Mouse (Mus musculus) frontal cortex, postnatal 25 days (tissue): ENCODE results near the gene Efcab10.

Experiments used
- DNase-seq, 2 experiments: peaks; one replicate each; pipeline ENCODE4 v3.0.0; 2022; ENCODE audit warnings: low spot score in 2 of 2

Gene Efcab10

DNA sequence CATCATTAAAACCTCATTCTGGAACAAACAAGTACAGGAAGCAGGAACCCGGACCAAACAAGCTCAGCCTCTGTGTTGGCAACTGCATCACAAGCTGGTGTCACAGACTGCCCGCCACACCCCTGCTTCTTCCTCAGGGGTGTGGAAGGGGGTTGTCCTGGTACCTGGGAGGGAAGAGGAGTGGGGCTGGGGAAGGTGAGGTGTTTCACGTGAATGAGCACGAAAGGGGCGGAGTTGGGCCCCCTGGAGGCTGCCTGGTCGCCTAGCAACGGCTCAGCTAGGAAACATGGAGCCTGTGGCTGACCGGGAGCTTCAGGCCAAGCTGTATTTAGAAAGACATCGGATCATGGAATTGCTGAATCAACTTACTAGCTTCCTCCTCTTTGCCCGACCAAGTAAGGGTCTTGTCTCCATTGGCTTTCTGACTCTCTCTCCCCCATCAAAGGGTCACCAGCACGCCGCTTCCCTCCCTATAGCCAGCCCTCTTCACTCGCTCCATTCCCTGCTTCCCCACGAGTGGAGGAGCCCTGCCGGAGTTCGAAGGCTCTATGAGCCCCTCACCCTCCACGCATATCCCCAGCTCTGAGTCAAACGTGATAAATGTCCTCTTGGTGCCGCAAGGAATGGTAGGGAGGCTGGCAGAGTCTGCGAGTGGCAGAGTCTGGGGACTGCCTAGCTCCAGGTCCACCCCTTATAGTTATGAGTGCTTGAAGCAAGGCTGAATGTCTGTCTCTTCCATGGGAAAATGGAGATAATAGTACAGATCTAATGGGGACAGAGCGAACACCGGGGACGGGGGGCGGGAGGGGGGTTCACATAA lies at the start of gene Efcab10:
Efcab10 (plus strand) TSS at position 51 of the 820 bp plus-strand sequence.
- DNase-seq = peak; percentile 20 to 31

DNA sequence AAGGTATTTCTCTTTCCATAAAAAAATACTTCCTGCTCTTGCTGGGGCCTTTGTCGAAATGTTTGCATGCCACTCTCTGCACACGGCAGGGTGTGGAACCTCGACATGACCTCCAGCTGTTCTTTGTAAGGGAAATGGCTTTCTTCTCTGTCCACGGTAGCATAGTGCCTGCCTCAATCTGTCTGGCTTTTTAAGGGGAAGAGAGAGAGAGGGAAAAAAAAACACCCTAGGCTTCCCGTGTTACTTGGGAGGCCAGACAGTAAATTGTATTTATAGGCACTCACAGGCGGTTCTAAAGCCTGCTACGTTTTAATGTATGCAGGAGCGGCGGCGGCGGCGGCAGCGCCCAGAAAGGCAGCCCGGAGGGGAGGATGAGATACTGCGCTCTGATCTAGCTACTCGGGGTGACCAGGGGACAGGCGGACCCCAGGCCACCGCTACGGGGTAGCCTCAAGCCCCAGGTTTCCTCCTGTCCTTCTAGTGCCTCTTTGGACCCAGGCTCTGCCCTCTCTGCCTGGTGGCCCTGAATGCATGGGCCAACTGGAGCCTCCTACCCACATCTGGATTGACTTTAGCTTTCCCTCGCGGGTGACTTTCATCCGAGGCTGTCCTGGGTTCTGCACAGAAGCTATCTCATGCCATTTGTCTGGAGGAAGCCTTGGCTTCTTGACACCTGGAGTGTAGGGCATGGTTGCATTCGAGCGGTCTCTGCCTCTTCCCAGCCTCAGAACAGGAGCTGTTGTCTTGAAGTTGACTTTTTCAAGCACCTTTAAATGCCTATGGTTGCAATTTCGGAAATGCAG lies 49.5 kb upstream of the Efcab10 start:
- peak in 1 of 2 experiments; percentile 34 for DNase-seq

DNA sequence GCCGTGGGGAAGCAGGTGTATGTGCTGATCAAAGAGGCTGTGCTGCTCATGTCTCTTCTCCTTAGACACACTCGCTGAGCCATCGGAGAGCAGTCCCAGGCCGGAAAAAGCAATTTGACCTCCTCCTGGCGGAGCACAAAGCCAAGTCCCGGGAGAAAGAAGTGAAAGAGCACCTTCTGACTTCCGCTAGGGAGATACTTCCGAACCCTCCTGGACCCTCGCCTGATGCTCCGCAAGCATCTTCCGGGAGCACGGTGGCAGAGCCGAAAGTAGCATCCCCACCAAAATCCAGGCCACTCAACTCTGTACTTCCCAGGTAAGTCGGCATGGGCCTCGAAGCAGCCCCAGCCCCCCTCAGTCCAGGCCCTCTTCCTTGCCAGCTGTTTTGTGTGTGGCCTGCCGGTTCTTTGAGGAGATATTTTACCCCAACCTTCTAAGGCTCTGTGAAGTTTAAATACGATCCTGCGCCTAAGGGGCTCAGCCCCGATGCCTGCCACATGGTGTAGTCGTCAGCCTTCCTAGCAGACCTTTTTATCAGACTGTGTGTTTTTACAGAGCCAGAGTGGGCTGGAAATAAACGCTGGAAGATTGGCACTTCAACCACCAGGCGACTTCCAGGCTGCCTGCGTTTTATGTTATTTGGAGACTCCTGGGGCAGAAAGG lies 48.8 kb upstream of the Efcab10 start:
- DNase-seq = no peak

GRCm38 (mm10) chr12:33352671-33353070 lies 42.0 kb upstream of the Efcab10 start:
- DNase-seq = no peak

GRCm38 (mm10) chr12:33358345-33358744 lies 36.3 kb upstream of the Efcab10 start:
- no peak for DNase-seq

DNA sequence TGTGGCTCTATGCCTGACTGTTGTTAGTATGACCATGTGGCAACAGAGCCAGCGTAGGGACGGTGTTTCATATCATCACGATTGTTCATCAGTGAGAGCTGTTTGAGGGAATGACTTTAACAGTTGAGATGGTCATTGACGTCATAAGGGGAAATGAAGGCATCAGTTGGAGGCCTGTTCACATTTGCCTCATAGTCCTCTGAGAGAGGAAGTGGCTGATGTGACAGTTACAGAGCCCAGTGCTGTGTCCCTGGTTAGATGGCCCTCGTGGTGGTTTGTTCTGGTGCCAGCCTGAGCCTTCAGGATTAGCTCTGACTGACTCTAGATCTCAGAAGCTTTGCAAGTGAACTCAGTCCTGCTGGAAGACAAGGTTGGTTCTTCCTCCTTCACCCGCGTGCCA lies 35.4 kb upstream of the Efcab10 start:
- no peak for DNase-seq

GRCm38 (mm10) chr12:33359878-33360482 lies 34.7 kb upstream of the Efcab10 start:
- no peak for DNase-seq

GRCm38 (mm10) chr12:33360729-33361128 lies 33.9 kb upstream of the Efcab10 start:
- peak in 1 of 2 experiments; percentile 70 for DNase-seq

DNA sequence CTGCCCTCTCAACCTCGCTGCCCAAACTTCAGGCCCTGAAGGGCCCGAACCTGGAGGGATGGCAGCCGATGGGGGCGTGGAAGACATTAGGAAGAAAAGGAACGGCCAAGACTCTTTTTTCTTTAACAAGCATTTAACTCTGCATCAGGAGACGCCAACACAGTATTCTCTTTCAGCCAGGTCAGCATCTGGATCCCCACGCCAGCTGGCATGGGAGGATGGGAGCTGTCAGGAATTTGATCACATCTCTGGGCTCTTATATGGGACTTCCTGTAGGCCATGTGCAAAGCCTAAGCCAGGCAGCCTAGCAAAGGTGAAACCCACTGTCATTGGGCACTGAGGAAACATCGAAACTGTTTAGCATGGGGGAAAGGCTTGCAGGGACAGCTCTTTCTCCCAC lies 30.1 kb upstream of the Efcab10 start:
- DNase-seq = no peak

DNA sequence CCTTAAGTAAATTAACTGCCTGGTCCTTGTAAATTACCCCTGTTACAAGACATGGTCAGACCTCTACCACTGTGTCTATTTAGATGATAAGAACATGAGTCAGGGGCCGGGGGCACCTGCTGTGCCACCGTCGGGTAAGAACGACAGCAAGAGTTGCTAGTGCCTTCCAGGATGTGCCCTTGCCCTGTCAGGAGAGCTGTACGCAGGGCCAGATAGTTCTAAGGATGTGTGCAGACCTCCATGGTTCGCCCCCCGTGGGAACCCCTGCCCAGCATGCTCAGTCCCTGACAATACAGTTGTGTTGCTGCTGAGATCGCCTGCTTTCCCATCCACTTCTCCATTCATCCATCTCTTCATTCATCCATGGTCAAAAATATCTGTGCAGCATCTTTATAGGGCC lies 29.5 kb upstream of the Efcab10 start:
- no peak for DNase-seq

DNA sequence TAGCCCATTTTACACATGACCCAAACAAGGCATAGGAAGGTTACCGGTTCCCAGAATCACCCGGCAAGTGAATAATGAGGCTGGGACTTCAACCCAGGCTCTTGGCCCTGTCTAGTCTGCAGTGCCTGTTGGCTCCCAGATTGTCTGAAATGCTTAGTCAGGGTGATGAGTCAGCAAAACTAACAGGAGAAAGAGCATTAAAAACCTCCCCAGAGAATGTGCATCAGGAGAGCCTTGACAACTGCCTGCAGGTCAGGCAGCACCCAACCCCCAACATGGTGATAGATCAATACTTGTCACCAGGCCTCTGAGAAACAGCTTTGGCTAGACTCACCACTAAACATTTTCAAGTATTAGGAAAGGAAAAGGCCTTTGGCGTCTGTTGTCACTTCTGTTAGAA lies 25.1 kb upstream of the Efcab10 start:
- DNase-seq = no peak

GRCm38 (mm10) chr12:33379624-33380445 lies 14.8 kb upstream of the Efcab10 start:
- DNase-seq = peak; percentile 60 to 63

GRCm38 (mm10) chr12:33388842-33389241 lies 5.8 kb upstream of the Efcab10 start:
- DNase-seq = peak; percentile 64 to 65

DNA sequence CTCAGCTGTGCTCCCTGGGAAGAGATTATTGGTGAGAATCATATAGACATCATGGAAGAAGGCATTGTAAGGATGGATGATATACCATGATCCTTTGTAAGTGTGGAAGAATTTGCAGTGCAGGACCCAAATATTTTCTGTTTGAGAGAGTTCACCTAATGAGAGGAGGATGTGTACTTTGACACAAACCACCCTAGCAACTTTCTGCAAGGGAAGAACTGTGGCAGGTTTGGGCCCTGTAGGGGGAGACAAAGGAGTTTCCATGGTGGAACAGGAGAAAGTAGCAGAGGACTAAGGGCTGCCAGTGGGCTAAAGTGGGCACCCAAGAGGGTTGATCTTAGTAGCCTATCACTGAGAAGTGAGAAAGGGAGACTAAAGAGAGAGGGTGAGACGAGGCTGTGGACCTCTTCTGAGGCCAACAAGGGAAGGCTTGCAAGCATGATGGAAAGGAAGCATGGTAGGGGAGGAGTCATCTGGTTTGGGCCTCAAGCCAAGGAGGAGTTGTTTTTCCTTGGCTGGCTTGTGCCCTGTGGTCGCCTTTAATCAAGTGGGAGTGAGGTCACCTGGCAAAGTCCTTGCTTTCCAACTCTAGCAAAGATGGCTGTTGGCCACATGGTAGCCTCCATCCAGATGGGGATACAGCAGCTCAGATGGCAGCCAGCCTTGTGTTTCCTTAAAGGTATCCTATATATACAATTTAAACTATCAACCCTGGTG lies 3.7 kb upstream of the Efcab10 start:
- DNase-seq = no peak

GRCm38 (mm10) chr12:33403265-33403693 lies 8.6 kb downstream of the Efcab10 start:
- DNase-seq = no peak

DNA sequence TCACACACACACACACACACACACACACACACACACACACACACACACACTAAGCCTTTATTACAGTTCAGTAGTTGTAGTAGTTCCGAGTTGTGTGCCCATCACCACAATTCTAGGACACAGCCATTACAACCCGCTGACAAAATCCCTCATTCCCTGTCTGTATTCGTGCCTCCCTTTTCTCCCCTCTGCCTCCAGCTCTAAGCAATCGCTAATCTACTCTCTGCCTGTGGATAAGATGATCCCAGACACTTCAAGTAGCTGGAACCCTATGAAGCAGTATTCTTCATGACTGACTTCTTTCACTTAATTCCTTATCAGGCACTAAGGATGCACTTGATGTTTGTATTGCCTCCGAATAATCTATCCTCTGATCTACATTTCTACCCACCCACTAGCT lies 10.3 kb downstream of the Efcab10 start:
- no peak for DNase-seq

GRCm38 (mm10) chr12:33405398-33406026 lies 10.9 kb downstream of the Efcab10 start:
- no peak for DNase-seq

DNA sequence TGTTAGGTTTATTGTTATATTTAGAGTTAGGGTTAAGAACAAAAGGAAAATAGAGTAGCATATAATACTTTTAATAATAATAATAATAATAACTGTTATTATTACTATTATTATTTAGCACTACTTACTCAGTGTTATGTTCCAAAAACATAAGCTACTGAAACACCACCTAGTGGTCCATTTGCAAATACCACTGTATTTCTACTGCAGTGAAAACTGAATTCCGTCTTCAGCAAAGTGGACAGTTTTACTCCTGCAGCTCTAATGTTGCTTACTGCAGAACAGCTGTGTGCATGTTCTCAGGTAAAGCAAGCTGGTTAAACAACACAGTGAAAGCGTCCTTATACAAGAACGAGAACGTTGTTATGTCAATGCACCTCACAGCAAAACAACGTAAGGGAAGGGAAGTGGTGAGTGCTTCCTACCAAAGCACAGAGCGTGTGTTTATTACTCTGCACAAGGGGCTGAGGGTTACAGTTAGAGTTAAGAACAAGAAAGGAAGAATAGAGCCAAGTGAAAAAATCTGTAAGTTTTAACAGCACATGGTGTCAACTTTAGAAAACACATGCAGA lies 17.0 kb downstream of the Efcab10 start:
- DNase-seq = no peak

DNA sequence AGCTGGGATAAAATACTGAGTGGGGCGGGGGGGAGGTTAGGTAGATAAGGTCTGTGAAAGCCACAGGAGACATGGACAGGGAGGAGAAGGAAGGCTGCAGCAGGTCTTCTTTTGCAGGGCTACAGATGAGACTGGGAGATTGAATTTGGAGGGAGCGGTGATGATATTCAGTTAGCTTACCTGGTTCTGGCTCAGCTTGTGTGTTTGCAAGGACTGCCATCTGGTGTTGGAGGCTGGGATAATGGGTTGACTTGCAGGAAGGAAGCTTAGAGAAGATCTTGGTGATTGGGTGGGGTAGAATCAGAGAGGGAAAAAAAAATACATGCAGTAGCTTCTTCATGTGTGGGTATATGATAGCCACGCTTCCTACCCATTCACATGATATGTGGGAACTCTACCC lies 29.7 kb downstream of the Efcab10 start:
- peak; percentile 59 to 62 for DNase-seq
